Mouse (Mus musculus) forebrain, embryonic 16.5 days (tissue): ENCODE results near the gene Olfr764-ps1. TPM values are rescaled to one million over a fixed set of nuclear protein-coding genes. Genes with fewer than 3 reads are reported as not detected.

Experiments used
- polyA plus RNA-seq: library from polyadenylated mRNA; unstranded; fragments of >200 nt; fragmentation: Nextera tagmentation; extraction: Ambion mirVana; gene quantifications from 2 replicates; pipeline ENCODE4 v1.2.1, GENCODE M21; 2015

Olfr764-ps1 gene
- polyA plus RNA-seq, 1 experiment from 2014 or later, result not detected

Other genes starting within 250 kb of the Olfr764-ps1 start
- 0.54 and 0.73 TPM in 2 replicates for gene Mmp19, start 249.0 kb downstream of the Olfr764-ps1 start, polyA plus RNA-seq
- 67.2 and 68.2 TPM in 2 replicates for gene Dnajc14, start 235.8 kb downstream of the Olfr764-ps1 start, polyA plus RNA-seq
- 10.7 and 13.7 TPM in 2 replicates for gene Tmem198b, start 235.5 kb downstream of the Olfr764-ps1 start, polyA plus RNA-seq
- 180 and 194 TPM in 2 replicates for gene Sarnp, start 222.6 kb downstream of the Olfr764-ps1 start, polyA plus RNA-seq
- 20.9 and 22.5 TPM in 2 replicates for gene Ormdl2, start 218.3 kb downstream of the Olfr764-ps1 start, polyA plus RNA-seq
- gene Gdf11, start 148.2 kb downstream of the Olfr764-ps1 start, polyA plus RNA-seq, result 5.6 and 7.0 TPM in 2 replicates
- 119 and 137 TPM in 2 replicates for gene Cd63, start 138.9 kb downstream of the Olfr764-ps1 start, polyA plus RNA-seq
- 8.6 and 12.3 TPM in 2 replicates for gene Rdh5, start 117.0 kb downstream of the Olfr764-ps1 start, polyA plus RNA-seq
- gene Bloc1s1, start 115.9 kb downstream of the Olfr764-ps1 start, polyA plus RNA-seq, result 203 and 221 TPM in 2 replicates
- gene Itga7, start 106.1 kb downstream of the Olfr764-ps1 start, polyA plus RNA-seq, result 3.1 and 3.4 TPM in 2 replicates
- not detected in 2 replicates for gene Mettl7b, start 78.9 kb downstream of the Olfr764-ps1 start, polyA plus RNA-seq
- not detected in 2 replicates for gene Olfr9, start 50.5 kb downstream of the Olfr764-ps1 start, polyA plus RNA-seq
- gene Olfr763, start 29.1 kb downstream of the Olfr764-ps1 start, polyA plus RNA-seq, result not detected in 2 replicates
- not detected in 2 replicates for gene Olfr765, start 10.1 kb upstream of the Olfr764-ps1 start, polyA plus RNA-seq
- not detected in 2 replicates for gene Olfr766-ps1, start 29.1 kb upstream of the Olfr764-ps1 start, polyA plus RNA-seq
- not detected in 2 replicates for gene Olfr767, start 43.0 kb upstream of the Olfr764-ps1 start, polyA plus RNA-seq
- gene Olfr768, start 59.5 kb upstream of the Olfr764-ps1 start, polyA plus RNA-seq, result not detected in 2 replicates
- gene Olfr769, start 78.0 kb upstream of the Olfr764-ps1 start, polyA plus RNA-seq, result not detected in 2 replicates
- gene Olfr770, start 99.1 kb upstream of the Olfr764-ps1 start, polyA plus RNA-seq, result not detected in 2 replicates
- gene Olfr771, start 124.9 kb upstream of the Olfr764-ps1 start, polyA plus RNA-seq, result not detected in 2 replicates
- not detected in 2 replicates for gene Olfr772, start 138.0 kb upstream of the Olfr764-ps1 start, polyA plus RNA-seq
- gene Olfr773, start 147.5 kb upstream of the Olfr764-ps1 start, polyA plus RNA-seq, result not detected in 2 replicates
- not detected in 2 replicates for gene Olfr774, start 196.3 kb upstream of the Olfr764-ps1 start, polyA plus RNA-seq
- gene Olfr775, start 208.5 kb upstream of the Olfr764-ps1 start, polyA plus RNA-seq, result not detected in 2 replicates
- not detected in 2 replicates for gene Olfr776, start 219.2 kb upstream of the Olfr764-ps1 start, polyA plus RNA-seq
- gene Olfr777, start 231.6 kb upstream of the Olfr764-ps1 start, polyA plus RNA-seq, result 0.09 TPM in 1 of 2 replicates, not detected in the other